Mouse (Mus musculus) olfactory bulb, adult 2 months (tissue): ENCODE measurements around the gene Ece1.

ENCODE experiments used
- CTCF ChIP-seq: fragments of 200-500 bp; IDR thresholded peaks from 2 replicates; pipeline ENCODE4 v1.5.1; 2012; ENCODE audit warnings: low read depth, mild to moderate bottlenecking, low read length, moderate library complexity; ENCODE audit not compliant: insufficient read depth
- POLR2A ChIP-seq: fragments of 200-500 bp; IDR thresholded peaks from 2 replicates; pipeline ENCODE4 v1.6.1; 2012; ENCODE audit warnings: mild to moderate bottlenecking, low read depth, low read length, moderate library complexity; ENCODE audit not compliant: insufficient read depth

DNA sequence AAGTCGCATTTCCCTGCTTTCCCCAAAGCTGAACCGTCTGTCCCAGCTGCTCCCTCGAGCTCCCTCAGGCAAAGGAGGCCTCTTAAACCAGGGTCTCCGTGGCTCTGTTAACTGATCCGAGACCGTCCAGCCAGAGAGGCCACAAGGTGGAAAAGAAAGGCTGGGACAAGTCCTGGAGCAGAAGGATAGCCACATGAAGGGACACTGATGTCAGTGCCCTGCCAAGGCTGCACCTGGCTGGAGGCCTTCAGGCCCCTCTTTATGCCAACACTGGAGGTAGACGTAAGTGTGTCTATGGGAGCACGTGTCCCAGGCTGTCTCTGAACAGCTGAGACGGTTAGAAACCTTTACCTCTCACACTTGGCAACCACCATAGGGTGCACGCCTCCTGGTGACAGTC lies 57.1 kb downstream of the Ece1 start:
- TF ChIP-seq CTCF (no peak), POLR2A (no peak)
